Mouse (Mus musculus): ENCODE results near the gene Cnrip1. TPM values are rescaled to one million over a fixed set of nuclear protein-coding genes. Genes with fewer than 3 reads are reported as not detected.

Gene Cnrip1
- polyA plus RNA-seq (2017; shearing (Covaris generic)), result 1 to 10 TPM; 3.5 to 4.0 TPM

GRCm38 (mm10) chr11:17051545-17052475 is at the start of gene Cnrip1, which contains the start of gene Plek:
Gene Cnrip1 (plus strand): TSS chr11:17051586.
Gene Plek (minus strand): TSS chr11:17052381.

Other genes with a start within 250 kb of the Cnrip1 start
- under 1 TPM; 0.75 to 0.81 TPM for gene Fbxo48, start 100.2 kb upstream of the Cnrip1 start, polyA plus RNA-seq (2017; shearing (Covaris generic))
- 1 to 10 TPM; 4.7 to 5.7 TPM for gene Plek, start 795 bp downstream of the Cnrip1 start, polyA plus RNA-seq (2017; shearing (Covaris generic))
- 100 to 1,000 TPM in 1 of 2 experiments, 10 to 100 TPM in 1; 93.5 to 106 TPM for gene Ppp3r1, start 107.7 kb downstream of the Cnrip1 start, polyA plus RNA-seq (2017; shearing (Covaris generic))
- 10 to 100 TPM; 23.0 to 29.9 TPM for gene Wdr92, start 130.5 kb downstream of the Cnrip1 start, polyA plus RNA-seq (2017; shearing (Covaris generic))
- 10 to 100 TPM; 48.8 to 54.7 TPM for gene Pno1, start 160.0 kb downstream of the Cnrip1 start, polyA plus RNA-seq (2017; shearing (Covaris generic))
- 10 to 100 TPM; 54.9 to 87.0 TPM for gene C1d, start 206.0 kb downstream of the Cnrip1 start, polyA plus RNA-seq (2017; shearing (Covaris generic))

Data from activated CD4-positive, CD25-positive, alpha-beta regulatory T cell (primary cell).